Mouse (Mus musculus) bone marrow macrophage, adult 2 months (primary cell): ENCODE measurements around the gene Eif3d.

ENCODE experiments used
- CTCF ChIP-seq: IDR thresholded peaks from 2 replicates; pipeline ENCODE4 v1.5.1; 2012; ENCODE audit warnings: low read depth, mild to moderate bottlenecking, low read length, moderate library complexity
- POLR2A ChIP-seq: IDR thresholded peaks from 2 replicates; pipeline ENCODE4 v1.6.1; 2012; ENCODE audit warnings: mild to moderate bottlenecking, low read depth, low read length, borderline replicate concordance

- TF ChIP-seq CTCF (no peak), POLR2A (no peak)
These were observed 41.8 kb downstream of the Eif3d start, which contains the start of gene Txn2 for GRCm38 (mm10) chr15:77928673-77929331.
